Mouse (Mus musculus) lung, adult 2 months (tissue): ENCODE measurements around the gene Chac2. TPM values are rescaled to one million over a fixed set of nuclear protein-coding genes. Genes with fewer than 3 reads are reported as not detected.
A peak's percentile ranks its signal among the peaks of the same experiment; 100 is the strongest.
"Not testable (repeated sequence)": the region's sequence is repeated elsewhere in the genome, so short reads cannot be mapped to it uniquely, and the experiment has no call there.

Experiments
- DNase-seq: peaks from one replicate; pipeline ENCODE4 v3.0.0; 2022
- H3K4me1 ChIP-seq: fragments of 200-500 bp; 2 replicates; pipeline ENCODE4 v1.6.1; 2011; ENCODE audit warnings: low read length; ENCODE audit not compliant: control insufficient read depth, insufficient read depth
- H3K4me3 ChIP-seq: fragments of 200-500 bp; replicated peaks from 2 replicates; pipeline ENCODE3; 2011; ENCODE audit warnings: low read depth, mild to moderate bottlenecking, control low read depth, low read length; ENCODE audit errors: extremely low read depth
- CTCF ChIP-seq: fragments of 200-500 bp; IDR thresholded peaks from 2 replicates; pipeline ENCODE4 v1.5.1; 2011; ENCODE audit warnings: mild to moderate bottlenecking, low read length, control low read depth; ENCODE audit not compliant: insufficient read depth
- POLR2A ChIP-seq: fragments of 200-500 bp; IDR thresholded peaks from 2 replicates; pipeline ENCODE4 v1.6.1; 2011; ENCODE audit warnings: low read depth, mild to moderate bottlenecking, control low read depth, low read length, borderline replicate concordance; ENCODE audit errors: extremely low read depth
- WGBS: fragments of 180-500 bp; shearing (Covaris S2); methylation state at CpG from one replicate; pipeline ENCODE4 v1.1.7; 2018; 5-methylcytosine and 5-hydroxymethylcytosine counted together
- polyA plus RNA-seq: library from polyadenylated mRNA; depleted of rRNA; stranded (reverse); fragments of >200 nt; gene quantifications from 2 replicates; pipeline ENCODE4 v1.2.3, GENCODE M21; 2012; rRNA removed

Gene Chac2
- 1.6 and 1.8 TPM in 2 replicates for polyA plus RNA-seq

GRCm38 (mm10) chr11:30985877-30986624, at the start of gene Chac2:
Chac2 (minus strand) TSS chr11:30986350.
- Histone ChIP-seq H3K4me1 (no peaks in the 10 kb centered on the region; the same call in none of the 2 replicates), H3K4me3 (peak within 1 kb of the TSS; percentile 84)
- TF ChIP-seq POLR2A (peak; percentile 42; the same call in 1 of the 2 replicates), CTCF (no peak)
- peak; percentile 76 for DNase-seq
- 1% methylated on average over 22 of the region's 22 CpGs for WGBS

GRCm38 (mm10) chr11:31034958-31035357, 48.8 kb upstream of the Chac2 start:
- WGBS, result 93% methylated on average over 4 of the region's 4 CpGs
- DNase-seq, result no peak
- no peak for TF ChIP-seq CTCF
- TF ChIP-seq POLR2A, result no peak

GRCm38 (mm10) chr11:31017466-31017865, 31.3 kb upstream of the Chac2 start:
- not testable (repeated sequence) for H3K4me3 ChIP-seq, H3K4me1 ChIP-seq, DNase-seq
- WGBS, result 71% methylated on average over 15 of the region's 15 CpGs

More at GRCm38 (mm10) chr11:31034958-31035357, 48.8 kb upstream of the Chac2 start:
- no peaks in the 10 kb centered on the region for H3K4me1 ChIP-seq
- H3K4me3 ChIP-seq, result no peak overlapping the region

GRCm38 (mm10) chr11:31009668-31010067, 23.5 kb upstream of the Chac2 start:
- not testable (repeated sequence) for DNase-seq, H3K4me3 ChIP-seq, H3K4me1 ChIP-seq
- WGBS, result 98% methylated on average over 1 of the region's 1 CpGs

GRCm38 (mm10) chr11:31001169-31001908, 15.2 kb upstream of the Chac2 start:
- TF ChIP-seq CTCF (no peak), POLR2A (no peak)
- 78% methylated on average over 4 of the region's 4 CpGs for WGBS
- H3K4me1 ChIP-seq, result no peaks in the 10 kb centered on the region; the same call in 1 of the 2 replicates
- DNase-seq, result no peak
- no peak overlapping the region for H3K4me3 ChIP-seq

- TF ChIP-seq CTCF (no peak), POLR2A (no peak)
- 77% methylated on average over 2 of the region's 2 CpGs for WGBS
- no peaks in the 10 kb centered on the region; the same call in 1 of the 2 replicates for H3K4me1 ChIP-seq
Measured at GRCm38 (mm10) chr11:31000028-31000427, 13.9 kb upstream of the Chac2 start.

GRCm38 (mm10) chr11:30998704-30999103, 12.6 kb upstream of the Chac2 start:
- TF ChIP-seq POLR2A (no peak), CTCF (no peak)
- DNase-seq, result no peak
- Histone ChIP-seq H3K4me1 (no peaks in the 10 kb centered on the region; the same call in 1 of the 2 replicates), H3K4me3 (no peak overlapping the region)
- WGBS, result 75% methylated on average over 2 of the region's 2 CpGs

More at GRCm38 (mm10) chr11:31000028-31000427, 13.9 kb upstream of the Chac2 start:
- H3K4me3 ChIP-seq, result no peak overlapping the region
- no peak for DNase-seq

GRCm38 (mm10) chr11:30998199-30998598, 12.0 kb upstream of the Chac2 start:
- WGBS, result 87% methylated on average over 5 of the region's 5 CpGs
- H3K4me3 ChIP-seq, result no peak overlapping the region
- TF ChIP-seq CTCF, result no peak
- no peak for DNase-seq
- no peaks in the 10 kb centered on the region; the same call in 1 of the 2 replicates for H3K4me1 ChIP-seq

GRCm38 (mm10) chr11:30996670-30997069, 10.5 kb upstream of the Chac2 start:
- Histone ChIP-seq H3K4me3 (no peak overlapping the region), H3K4me1 (no peaks in the 10 kb centered on the region; the same call in 1 of the 2 replicates)
- no peak for DNase-seq
- 76% methylated on average over 3 of the region's 3 CpGs for WGBS
- TF ChIP-seq POLR2A (no peak), CTCF (no peak)

GRCm38 (mm10) chr11:30986625-30987017, 471 bp upstream of the Chac2 start:
- 2% methylated on average over 2 of the region's 2 CpGs for WGBS
- TF ChIP-seq POLR2A (no peak), CTCF (no peak)
- DNase-seq, result no peak
- no peaks in the 10 kb centered on the region; the same call in none of the 2 replicates for H3K4me1 ChIP-seq
- H3K4me3 ChIP-seq, result peak overlapping the region; percentile 44
